Mouse (Mus musculus) liver, embryonic 14.5 days (tissue): Measurements from ENCODE around the gene Dido1.

ENCODE experiments used
- CTCF ChIP-seq: IDR thresholded peaks from 2 replicates; pipeline ENCODE4 v1.5.1; 2016; ENCODE audit warnings: antibody characterized with exemption, low read depth, control low read depth
- EP300 ChIP-seq: IDR thresholded peaks from 2 replicates; pipeline ENCODE4 v1.6.1; 2016; ENCODE audit warnings: antibody characterized with exemption, low read depth

GRCm38 (mm10) chr2:180662008-180662407 is 47.8 kb downstream of the Dido1 start:
- no peak for TF ChIP-seq CTCF
- TF ChIP-seq EP300 = no peak
